Mouse (Mus musculus): ENCODE measurements at regions not wholly inside any gene's neighbourhood (a gene's known extent, or its start where the extent isn't known, plus 50 kb on each side); places are given as distances from the start of the nearest gene placed in this dataset.
A peak's percentile ranks its signal among the peaks of the same experiment; 100 is the strongest.

DNA sequence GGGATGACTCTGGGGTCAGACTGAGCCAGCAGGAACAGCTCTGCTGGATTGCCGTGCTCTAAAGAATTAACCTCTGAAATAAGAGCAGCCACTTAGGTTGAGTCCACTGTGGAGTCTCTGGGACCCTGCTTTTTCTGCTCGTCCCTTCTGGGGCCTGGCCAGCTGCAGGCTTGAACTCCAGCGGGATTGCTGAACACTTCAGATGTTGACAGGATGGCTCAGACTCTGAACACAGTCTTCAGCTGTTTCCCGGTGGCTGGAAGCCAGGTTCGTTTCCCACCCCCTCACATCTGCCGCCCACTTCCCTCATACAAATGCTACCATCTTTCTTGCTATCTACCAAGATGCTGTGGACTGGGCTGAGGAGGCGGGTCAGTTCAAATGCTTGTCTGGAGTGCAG, 262.5 kb downstream of the Ajap1 start:
- no peak for TF ChIP-seq USF1 (IDR thresholded peaks at IDR 0.05; ENCODE audit: low read depth)
- no peak for TF ChIP-seq SRF (IDR thresholded peaks at IDR 0.05; ENCODE audit: control insufficient read depth, insufficient read length, low read depth)
- TF ChIP-seq POLR2AphosphoS2 (IDR thresholded peaks at IDR 0.05; ENCODE audit: insufficient read length, low read depth), result no peak
- TF ChIP-seq E2F4 (IDR thresholded peaks at IDR 0.05; ENCODE audit: insufficient read depth), result no peak
- TF ChIP-seq REST (IDR thresholded peaks at IDR 0.05; ENCODE audit: insufficient read depth, insufficient read length), result no peak
- TF ChIP-seq MYOG (IDR thresholded peaks at IDR 0.05; ENCODE audit: control insufficient read depth in 1 of 3, insufficient read depth in 1 of 3, insufficient read length in 2 of 3, low read depth in 2 of 3), result no peak
- no peak for TF ChIP-seq POLR2A (IDR thresholded peaks at IDR 0.05; ENCODE audit: insufficient read length, low read depth)
- TF ChIP-seq CEBPB (IDR thresholded peaks at IDR 0.05; ENCODE audit: insufficient read depth, poor library complexity, severe bottlenecking), result no peak
- no peak for TF ChIP-seq TCF3 (IDR thresholded peaks at IDR 0.05; ENCODE audit: insufficient read length, low read depth)
- H3K36me3 ChIP-seq (ENCODE audit: control insufficient read depth, insufficient read depth), result no peaks in the 10 kb centered on the region
- H3K4me3 ChIP-seq, result no peak overlapping the region

DNA sequence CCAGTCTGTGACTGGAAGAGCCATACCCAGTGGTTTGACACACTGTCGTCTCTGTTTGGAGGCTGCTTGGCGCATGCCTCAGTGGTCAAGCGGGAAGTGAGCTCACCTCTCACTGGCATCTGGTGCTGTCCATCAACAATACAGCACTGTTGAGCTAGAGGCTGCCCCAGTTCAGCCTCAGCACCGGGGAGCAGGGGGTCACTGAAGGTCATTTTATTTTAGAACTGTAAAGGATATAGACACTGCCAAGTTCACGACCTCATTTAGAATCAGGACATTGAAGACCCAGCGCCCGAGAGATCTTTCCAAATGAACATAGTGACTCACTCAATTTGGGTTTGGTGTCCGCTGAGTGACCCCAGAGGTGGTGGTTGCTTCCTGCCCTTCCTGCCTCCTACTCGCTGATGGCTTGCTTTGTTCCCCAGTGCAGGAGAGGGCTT, 265.1 kb downstream of the Ajap1 start:
- no peak overlapping the region for H3ac ChIP-seq (ENCODE audit: control insufficient read depth, insufficient read length)
- no peak overlapping the region for H3K4me3 ChIP-seq
- H3K36me3 ChIP-seq (ENCODE audit: control insufficient read depth, insufficient read depth), result no peaks in the 10 kb centered on the region
- no peaks in the 10 kb centered on the region for H3K27me3 ChIP-seq (ENCODE audit: control insufficient read depth, insufficient read depth, insufficient read length)
- peak overlapping the region; percentile 24 for H3K4me2 ChIP-seq (ENCODE audit: low read depth)
- no peaks in the 10 kb centered on the region for H3K79me2 ChIP-seq (ENCODE audit: control insufficient read depth, insufficient read depth)
- TF ChIP-seq USF1 (IDR thresholded peaks at IDR 0.05; ENCODE audit: low read depth) (no peak), POLR2AphosphoS2 (IDR thresholded peaks at IDR 0.05; ENCODE audit: insufficient read length, low read depth) (no peak), MYOD1 (IDR thresholded peaks at IDR 0.05; ENCODE audit: control insufficient read depth in 1 of 3, insufficient read length in 2 of 3, low read depth in 2 of 3) (peak in 2 of 3 experiments; percentile 66 to 70), TCF3 (IDR thresholded peaks at IDR 0.05; ENCODE audit: insufficient read length, low read depth) (no peak), TCF12 (IDR thresholded peaks at IDR 0.05; ENCODE audit: insufficient read depth, poor library complexity, severe bottlenecking) (no peak), REST (IDR thresholded peaks at IDR 0.05; ENCODE audit: insufficient read depth, insufficient read length) (no peak)

More for the DNA sequence above, 262.5 kb downstream of the Ajap1 start:
- H3ac ChIP-seq (ENCODE audit: control insufficient read depth, insufficient read length), result no peak overlapping the region
- no peaks in the 10 kb centered on the region for H3K27me3 ChIP-seq (ENCODE audit: control insufficient read depth, insufficient read depth, insufficient read length)
- no peaks in the 10 kb centered on the region for H3K79me2 ChIP-seq (ENCODE audit: control insufficient read depth, insufficient read depth)
- no peak overlapping the region for H3K4me2 ChIP-seq (ENCODE audit: low read depth)

DNA sequence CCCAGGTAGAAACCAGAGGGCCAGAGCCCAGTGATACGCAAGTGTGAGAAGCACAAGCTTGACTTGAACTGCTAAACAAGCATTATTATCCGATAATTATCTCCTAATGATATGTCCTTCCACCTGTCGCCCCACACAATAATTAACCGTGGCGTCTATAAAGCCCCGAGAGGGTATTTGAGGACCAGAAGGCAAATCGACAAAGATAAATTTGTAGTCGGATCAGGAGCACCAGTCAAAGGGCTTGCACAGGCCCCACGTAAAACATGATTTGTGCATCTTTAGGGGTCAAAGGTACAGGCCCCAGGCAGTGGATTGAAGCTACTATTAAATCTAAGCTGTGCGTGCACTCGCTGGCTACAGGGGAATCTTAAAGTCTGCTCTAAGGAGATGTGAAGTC, 270.5 kb downstream of the Ajap1 start:
- H3K4me2 ChIP-seq (ENCODE audit: low read depth), result no peak overlapping the region
- no peak for TF ChIP-seq E2F4 (IDR thresholded peaks at IDR 0.05; ENCODE audit: insufficient read depth)
- no peak for TF ChIP-seq USF1 (IDR thresholded peaks at IDR 0.05; ENCODE audit: low read depth)
- TF ChIP-seq REST (IDR thresholded peaks at IDR 0.05; ENCODE audit: insufficient read depth, insufficient read length), result no peak
- H3K36me3 ChIP-seq (ENCODE audit: control insufficient read depth, insufficient read depth), result no peaks in the 10 kb centered on the region
- H3K79me2 ChIP-seq (ENCODE audit: control insufficient read depth, insufficient read depth), result no peaks in the 10 kb centered on the region
- no peak overlapping the region for H3K4me3 ChIP-seq
- no peaks in the 10 kb centered on the region for H3K27me3 ChIP-seq (ENCODE audit: control insufficient read depth, insufficient read depth, insufficient read length)
- H3ac ChIP-seq (ENCODE audit: control insufficient read depth, insufficient read length), result no peak overlapping the region

DNA sequence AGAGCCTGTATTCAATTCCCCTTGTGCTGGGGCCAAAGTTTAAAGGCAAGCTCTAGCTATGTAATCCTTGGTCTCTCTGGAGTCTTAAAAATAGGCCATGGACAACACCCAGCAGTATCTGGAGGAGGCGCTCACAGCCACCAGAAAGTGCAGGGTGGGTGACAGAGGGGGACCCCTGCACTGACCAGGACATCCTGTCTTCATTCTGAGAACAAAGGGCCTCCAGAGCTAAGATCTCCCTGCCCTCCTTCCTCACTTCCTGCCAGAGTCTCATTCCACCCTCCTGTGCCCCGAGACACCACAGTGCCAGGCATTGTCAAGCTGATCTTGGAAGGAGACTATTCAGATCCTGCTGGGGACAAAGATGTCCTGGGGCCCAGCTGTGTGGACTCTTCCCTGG, 273.8 kb downstream of the Ajap1 start:
- Histone ChIP-seq H3K79me2 (ENCODE audit: control insufficient read depth, insufficient read depth) (no peaks in the 10 kb centered on the region), H3K4me3 (no peak overlapping the region), H3K4me2 (ENCODE audit: low read depth) (no peak overlapping the region), H3ac (ENCODE audit: control insufficient read depth, insufficient read length) (no peak overlapping the region), H3K36me3 (ENCODE audit: control insufficient read depth, insufficient read depth) (no peaks in the 10 kb centered on the region), H3K27me3 (ENCODE audit: control insufficient read depth, insufficient read depth, insufficient read length) (no peaks in the 10 kb centered on the region)
- TF ChIP-seq USF1 (IDR thresholded peaks at IDR 0.05; ENCODE audit: low read depth) (no peak), REST (IDR thresholded peaks at IDR 0.05; ENCODE audit: insufficient read depth, insufficient read length) (no peak), POLR2AphosphoS2 (IDR thresholded peaks at IDR 0.05; ENCODE audit: insufficient read length, low read depth) (no peak), TCF12 (IDR thresholded peaks at IDR 0.05; ENCODE audit: insufficient read depth, poor library complexity, severe bottlenecking) (no peak), MYOD1 (IDR thresholded peaks at IDR 0.05; ENCODE audit: control insufficient read depth in 1 of 3, insufficient read length in 2 of 3, low read depth in 2 of 3) (no peak), SRF (IDR thresholded peaks at IDR 0.05; ENCODE audit: control insufficient read depth, insufficient read length, low read depth) (no peak), POLR2A (IDR thresholded peaks at IDR 0.05; ENCODE audit: insufficient read length, low read depth) (no peak), TCF3 (IDR thresholded peaks at IDR 0.05; ENCODE audit: insufficient read length, low read depth) (no peak), E2F4 (IDR thresholded peaks at IDR 0.05; ENCODE audit: insufficient read depth) (no peak), CEBPB (IDR thresholded peaks at IDR 0.05; ENCODE audit: insufficient read depth, poor library complexity, severe bottlenecking) (no peak), MAX (IDR thresholded peaks at IDR 0.05; ENCODE audit: low read depth) (no peak), MYOG (IDR thresholded peaks at IDR 0.05; ENCODE audit: control insufficient read depth in 1 of 3, insufficient read depth in 1 of 3, insufficient read length in 2 of 3, low read depth in 2 of 3) (no peak)

DNA sequence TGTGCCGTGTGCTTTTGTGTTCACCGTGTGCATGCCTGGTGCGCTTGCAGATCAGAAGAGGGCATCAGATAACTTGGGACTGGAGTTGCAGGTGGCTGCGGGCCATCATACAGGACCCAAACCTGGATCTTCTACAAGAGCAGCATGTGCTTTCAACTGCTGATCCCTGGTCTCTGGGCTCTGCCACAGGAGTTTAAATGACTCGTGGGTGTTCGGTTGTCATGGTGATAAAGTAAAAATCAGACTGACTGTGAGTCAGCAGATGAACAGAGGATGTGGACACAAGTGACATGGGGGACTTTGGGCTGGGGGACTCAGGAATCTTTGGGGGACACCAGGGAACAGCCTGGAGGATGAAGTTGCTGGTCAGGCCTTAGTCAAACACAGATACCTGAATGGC, 274.4 kb downstream of the Ajap1 start:
- no peaks in the 10 kb centered on the region for H3K79me2 ChIP-seq (ENCODE audit: control insufficient read depth, insufficient read depth)
- no peaks in the 10 kb centered on the region for H3K36me3 ChIP-seq (ENCODE audit: control insufficient read depth, insufficient read depth)
- H3K4me3 ChIP-seq, result no peak overlapping the region
- H3K27me3 ChIP-seq (ENCODE audit: control insufficient read depth, insufficient read depth, insufficient read length), result no peaks in the 10 kb centered on the region
- H3K4me2 ChIP-seq (ENCODE audit: low read depth), result no peak overlapping the region
- TF ChIP-seq TCF12 (IDR thresholded peaks at IDR 0.05; ENCODE audit: insufficient read depth, poor library complexity, severe bottlenecking), result no peak
- no peak for TF ChIP-seq MYOG (IDR thresholded peaks at IDR 0.05; ENCODE audit: control insufficient read depth in 1 of 3, insufficient read depth in 1 of 3, insufficient read length in 2 of 3, low read depth in 2 of 3)
- TF ChIP-seq MYOD1 (IDR thresholded peaks at IDR 0.05; ENCODE audit: control insufficient read depth in 1 of 3, insufficient read length in 2 of 3, low read depth in 2 of 3), result no peak
- TF ChIP-seq POLR2A (IDR thresholded peaks at IDR 0.05; ENCODE audit: insufficient read length, low read depth), result no peak
- no peak for TF ChIP-seq E2F4 (IDR thresholded peaks at IDR 0.05; ENCODE audit: insufficient read depth)
- no peak for TF ChIP-seq POLR2AphosphoS2 (IDR thresholded peaks at IDR 0.05; ENCODE audit: insufficient read length, low read depth)
- TF ChIP-seq USF1 (IDR thresholded peaks at IDR 0.05; ENCODE audit: low read depth), result no peak
- no peak for TF ChIP-seq CEBPB (IDR thresholded peaks at IDR 0.05; ENCODE audit: insufficient read depth, poor library complexity, severe bottlenecking)
- TF ChIP-seq TCF3 (IDR thresholded peaks at IDR 0.05; ENCODE audit: insufficient read length, low read depth), result no peak
- no peak for TF ChIP-seq SRF (IDR thresholded peaks at IDR 0.05; ENCODE audit: control insufficient read depth, insufficient read length, low read depth)
- TF ChIP-seq MAX (IDR thresholded peaks at IDR 0.05; ENCODE audit: low read depth), result no peak
- TF ChIP-seq REST (IDR thresholded peaks at IDR 0.05; ENCODE audit: insufficient read depth, insufficient read length), result no peak
- H3ac ChIP-seq (ENCODE audit: control insufficient read depth, insufficient read length), result no peak overlapping the region

Measured in myocyte (in vitro differentiated cells).